Mouse (Mus musculus) CH12.LX (cell line): ENCODE data around the gene Gm21083.
"Not testable (repeated sequence)": the region's sequence is repeated elsewhere in the genome, so short reads cannot be mapped to it uniquely, and the experiment has no call there.

Source experiments
- E2F4 ChIP-seq: IDR thresholded peaks from 2 replicates; pipeline ENCODE4 v1.6.1; 2011; ENCODE audit warnings: low read depth, low read length, improper control_type of control experiment; ENCODE audit not compliant: insufficient replicate concordance
- EP300 ChIP-seq: IDR thresholded peaks from 2 replicates; pipeline ENCODE4 v1.6.1; 2011; ENCODE audit warnings: low read length, improper control_type of control experiment
- MAX ChIP-seq: IDR thresholded peaks from 2 replicates; pipeline ENCODE4 v1.6.1; 2011; ENCODE audit warnings: low read length, improper control_type of control experiment
- RAD21 ChIP-seq: IDR thresholded peaks from 2 replicates; pipeline ENCODE4 v1.6.1; 2011; ENCODE audit warnings: low read depth, mild to moderate bottlenecking, low read length, improper control_type of control experiment, moderate library complexity

DNA sequence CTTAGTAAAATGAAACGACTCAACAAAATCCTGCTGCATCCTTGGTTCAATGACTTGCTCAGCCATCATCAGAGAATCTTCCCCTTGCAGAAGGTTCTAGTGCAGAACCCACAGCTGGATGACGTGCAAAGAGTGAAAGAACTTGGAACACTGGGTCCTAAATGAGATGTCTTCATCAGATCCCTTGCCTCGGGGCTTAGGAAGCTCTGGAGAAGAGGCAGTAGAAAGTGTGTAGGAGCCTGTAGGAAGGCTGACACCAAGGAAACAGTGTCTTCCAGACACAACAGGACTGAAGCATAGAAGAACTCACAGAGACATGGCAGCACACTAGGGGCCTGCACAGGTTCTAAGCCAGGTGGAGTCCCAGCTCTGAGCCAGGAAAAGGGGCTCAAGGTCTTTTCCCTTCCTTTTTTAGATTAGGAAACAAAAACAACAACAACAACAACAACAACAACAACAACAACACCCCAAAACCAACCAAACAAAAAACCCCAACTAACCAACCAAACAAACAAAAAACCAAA, 25.4 kb downstream of the Gm21083 start:
- not testable (repeated sequence) for TF ChIP-seq MAX, E2F4, EP300, RAD21
